Mouse (Mus musculus) G1E (cell line): Measurements from ENCODE around the gene Igsf6.

Experiments
- CTCF ChIP-seq: IDR thresholded peaks from 2 replicates; pipeline ENCODE4 v1.5.1; 2012; ENCODE audit warnings: low read depth, low read length, inconsistent platforms, mixed read lengths
- GATA2 ChIP-seq: IDR thresholded peaks from 2 replicates; pipeline ENCODE4 v1.6.1; 2012; ENCODE audit warnings: low read depth, low read length, inconsistent platforms, borderline replicate concordance

DNA sequence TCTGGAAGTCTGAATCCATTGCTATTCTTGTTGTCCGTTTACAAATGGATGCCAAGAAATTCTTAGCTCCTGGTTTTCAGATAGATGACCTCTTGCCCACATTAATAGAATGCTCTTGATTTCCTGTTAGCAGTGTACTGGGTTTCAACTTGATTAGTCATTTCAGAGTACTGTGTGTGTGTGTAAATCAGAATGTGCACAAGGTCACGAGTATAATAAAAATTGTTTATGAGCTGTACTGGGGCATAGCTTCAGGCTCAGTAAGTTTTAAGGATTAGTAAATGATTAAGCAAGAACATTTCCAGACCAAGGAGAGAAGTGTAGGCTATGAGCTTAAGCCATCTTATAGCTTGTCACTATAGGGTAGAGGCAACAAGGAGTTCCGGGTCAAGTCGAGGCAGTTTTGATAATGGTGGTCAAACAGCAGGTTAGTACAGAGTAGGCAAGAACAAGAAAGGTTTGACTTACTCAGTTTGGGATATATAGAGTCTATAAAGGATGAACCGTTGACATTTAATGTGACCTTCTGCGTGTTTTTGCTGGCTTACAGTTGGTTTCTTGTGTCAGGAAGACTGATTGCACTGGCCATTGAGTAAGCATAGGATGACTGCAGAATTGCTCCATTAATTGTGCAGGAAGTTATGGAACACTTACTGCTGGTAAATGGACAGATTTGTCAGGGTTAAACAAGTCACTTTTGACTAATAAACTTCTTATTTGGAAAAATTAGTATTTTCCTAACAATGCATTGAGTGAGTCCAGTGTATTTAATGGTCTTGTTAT is 28.5 kb downstream of the Igsf6 start:
- no peak for TF ChIP-seq CTCF
- no peak for TF ChIP-seq GATA2
